In genomic region chr7:24750695-24751094, GRCm38 (mm10) we compare ENCODE assay signal across 30 mouse cellular contexts. TPM values are rescaled to one million over a fixed set of nuclear protein-coding genes. Genes with fewer than 3 reads are reported as not detected.
A peak's percentile ranks its signal among the peaks of the same experiment; 100 is the strongest.
DNase-seq lines count a peak whose midpoint lies in the region; ATAC-seq lines count a peak whose summit lies in the region.
"Had no signal": no experiment of that assay in that cellular context is flagged by ENCODE, and none has a peak within 500 bp of the region (broad histone marks: within the 10 kb centered on the region; RNA-seq: fewer than 3 reads in every experiment).

No protein-coding gene starts in this region.

- no peak overlapping the region for H3K27ac ChIP-seq in heart, embryonic 15.5 days
- H3K27ac ChIP-seq in heart, embryonic 10.5 days = no peak overlapping the region
- 0 out of 2 replicates have a peak overlapping the region, but pooled peaks have one; percentile 1 for H3K27ac ChIP-seq in kidney, embryonic 14.5 days (ENCODE audit: low read depth, low read length)
- H3K27ac ChIP-seq in midbrain, embryonic 14.5 days (replicated peaks; ENCODE audit: low read depth, low read length) = no peak overlapping the region
- H3K27ac ChIP-seq in midbrain, embryonic 16.5 days (ENCODE audit: low read length) = no peak overlapping the region
- H3K27ac ChIP-seq: kidney, postnatal 0 days; liver, embryonic 12.5 days; midbrain, embryonic 15.5 days; stomach, embryonic 15.5 days had no signal

- H3K4me3 ChIP-seq in heart, embryonic 15.5 days = no peak overlapping the region
- H3K4me3 ChIP-seq in heart, embryonic 10.5 days = no peak overlapping the region
- no peak overlapping the region for H3K4me3 ChIP-seq in kidney, embryonic 14.5 days (ENCODE audit: low read length)
- H3K4me3 ChIP-seq in midbrain, embryonic 14.5 days (replicated peaks; ENCODE audit: low read depth, low read length) = no peak overlapping the region
- no peak overlapping the region for H3K4me3 ChIP-seq in midbrain, embryonic 16.5 days (ENCODE audit: low read depth, low read length)
- H3K4me3 ChIP-seq: liver, embryonic 12.5 days; megakaryocyte, embryonic 14.5 days; midbrain, embryonic 15.5 days; stomach, embryonic 15.5 days had no signal

- H3K4me1 ChIP-seq in heart, embryonic 15.5 days (replicated peaks) = no peaks in the 10 kb centered on the region
- H3K4me1 ChIP-seq in heart, embryonic 10.5 days = 0 out of 2 replicates have a peak, but pooled peaks cover 5% of the 10 kb centered on the region
- 0 out of 2 replicates have a peak, but pooled peaks cover 3% of the 10 kb centered on the region for H3K4me1 ChIP-seq in kidney, embryonic 14.5 days (ENCODE audit: control insufficient read depth, insufficient read depth, low read length)
- H3K4me1 ChIP-seq in midbrain, embryonic 14.5 days (ENCODE audit: control insufficient read depth, insufficient read depth, low read length) = 0 out of 2 replicates have a peak, but pooled peaks cover 3% of the 10 kb centered on the region
- no peaks in the 10 kb centered on the region for H3K4me1 ChIP-seq in midbrain, embryonic 16.5 days (ENCODE audit: control insufficient read depth, insufficient read depth, low read length)
- H3K4me1 ChIP-seq: liver, embryonic 12.5 days; megakaryocyte, embryonic 14.5 days; stomach, embryonic 15.5 days had no signal

- no peaks in the 10 kb centered on the region for H3K36me3 ChIP-seq in heart, embryonic 15.5 days
- H3K36me3 ChIP-seq in heart, embryonic 10.5 days = no peaks in the 10 kb centered on the region
- H3K36me3 ChIP-seq in kidney, embryonic 14.5 days (ENCODE audit: control insufficient read depth, insufficient read depth, low read length) = no peaks in the 10 kb centered on the region
- H3K36me3 ChIP-seq in midbrain, embryonic 14.5 days (ENCODE audit: control insufficient read depth, insufficient read depth, low read length) = no peaks in the 10 kb centered on the region
- H3K36me3 ChIP-seq in midbrain, embryonic 16.5 days (ENCODE audit: control insufficient read depth, insufficient read depth, low read length) = no peaks in the 10 kb centered on the region
- H3K36me3 ChIP-seq: liver, embryonic 12.5 days; midbrain, embryonic 15.5 days; stomach, embryonic 15.5 days had no signal

- no peak overlapping the region for H3K4me2 ChIP-seq in heart, embryonic 15.5 days
- no peak overlapping the region for H3K4me2 ChIP-seq in kidney, embryonic 14.5 days (replicated peaks; ENCODE audit: low read depth, low read length)
- H3K4me2 ChIP-seq in midbrain, embryonic 14.5 days (ENCODE audit: low read length) = no peak overlapping the region
- no peak overlapping the region for H3K4me2 ChIP-seq in midbrain, embryonic 16.5 days (ENCODE audit: low read length)
- H3K4me2 ChIP-seq: liver, embryonic 12.5 days; midbrain, embryonic 15.5 days; stomach, embryonic 15.5 days had no signal

- 25% methylated on average over 4 of the region's 4 CpGs for WGBS in heart, embryonic 15.5 days
- 47% methylated on average over 4 of the region's 4 CpGs for WGBS in heart, embryonic 10.5 days
- 50% methylated on average over 4 of the region's 4 CpGs for WGBS in kidney, embryonic 14.5 days
- WGBS in midbrain, embryonic 14.5 days = 39% methylated on average over 4 of the region's 4 CpGs
- WGBS in midbrain, embryonic 16.5 days = 41% methylated on average over 4 of the region's 4 CpGs

- no peak overlapping the region for H3K9ac ChIP-seq in heart, embryonic 15.5 days
- no peak overlapping the region for H3K9ac ChIP-seq in kidney, embryonic 14.5 days (ENCODE audit: low read depth, low read length)
- H3K9ac ChIP-seq in midbrain, embryonic 14.5 days (replicated peaks; ENCODE audit: low read length) = no peak overlapping the region
- no peak overlapping the region for H3K9ac ChIP-seq in midbrain, embryonic 16.5 days (ENCODE audit: low read depth, low read length)
- H3K9ac ChIP-seq: liver, embryonic 12.5 days; liver, postnatal 0 days; midbrain, embryonic 15.5 days; stomach, embryonic 15.5 days had no signal

- peak; percentile 23 to 35 for DNase-seq in cerebellum, postnatal 10 days
- no peak for DNase-seq in cerebellum, postnatal 36 days
- DNase-seq in heart, embryonic 10.5 days (ENCODE audit: low spot score) = no peak
- no peak for DNase-seq in kidney, adult 11 months
- DNase-seq in midbrain, embryonic 14.5 days = peak; percentile 13
- DNase-seq: adrenal gland, adult 8-10 months; cerebellum, adult 9-10 months; gastrocnemius, postnatal 10 days; heart, postnatal 4 days; layer of hippocampus, postnatal 36 days; left cerebral cortex, postnatal 4 days; liver, postnatal 0 days; lung, postnatal 4 days; right cerebral cortex, postnatal 25 days had no signal

- H3K9me3 ChIP-seq in heart, embryonic 15.5 days (replicated peaks) = no peaks in the 10 kb centered on the region
- no peaks in the 10 kb centered on the region for H3K9me3 ChIP-seq in heart, embryonic 10.5 days
- no peaks in the 10 kb centered on the region for H3K9me3 ChIP-seq in kidney, embryonic 14.5 days (ENCODE audit: control insufficient read depth, low read length)
- no peaks in the 10 kb centered on the region for H3K9me3 ChIP-seq in midbrain, embryonic 14.5 days (ENCODE audit: control insufficient read depth, low read length)
- no peaks in the 10 kb centered on the region for H3K9me3 ChIP-seq in midbrain, embryonic 16.5 days (replicated peaks; ENCODE audit: control insufficient read depth, low read length, poor library complexity, severe bottlenecking)
- H3K9me3 ChIP-seq: liver, embryonic 12.5 days; megakaryocyte, embryonic 14.5 days; midbrain, embryonic 15.5 days; stomach, embryonic 15.5 days had no signal

- ATAC-seq in heart, embryonic 15.5 days (replicated peaks; ENCODE audit: insufficient number of reproducible peaks, insufficient read depth, low FRiP score, low read depth) = 0 out of 2 replicates have a peak, but pooled peaks have one; percentile 36
- no peak for ATAC-seq in kidney, embryonic 14.5 days (ENCODE audit: low FRiP score, low TSS enrichment)
- ATAC-seq in midbrain, embryonic 14.5 days (ENCODE audit: low FRiP score, low TSS enrichment) = no peak
- ATAC-seq in midbrain, embryonic 16.5 days = no peak
- ATAC-seq: liver, embryonic 12.5 days; liver, postnatal 0 days; midbrain, embryonic 15.5 days had no signal

- H3K27me3 ChIP-seq in heart, embryonic 15.5 days = peaks cover 7% of the 10 kb centered on the region; the same call in 1 of the 2 replicates
- H3K27me3 ChIP-seq in heart, embryonic 10.5 days (ENCODE audit: insufficient read depth, poor library complexity, severe bottlenecking) = no peaks in the 10 kb centered on the region
- no peaks in the 10 kb centered on the region for H3K27me3 ChIP-seq in kidney, embryonic 14.5 days (ENCODE audit: control insufficient read depth, insufficient read depth, low read length)
- no peaks in the 10 kb centered on the region for H3K27me3 ChIP-seq in midbrain, embryonic 14.5 days (ENCODE audit: control insufficient read depth, insufficient read depth, low read length)
- H3K27me3 ChIP-seq in midbrain, embryonic 16.5 days (ENCODE audit: control insufficient read depth, insufficient read depth, low read depth, low read length) = no peaks in the 10 kb centered on the region
- H3K27me3 ChIP-seq: liver, embryonic 12.5 days; midbrain, embryonic 15.5 days; stomach, embryonic 15.5 days had no signal

RNA-seq across cellular contexts. Expression of gene Cd177, which starts 9.4 kb away (rescaled TPM):
- 0.13 and 0.27 TPM in 2 replicates for polyA plus RNA-seq in heart, embryonic 15.5 days (2015; fragmentation: Nextera tagmentation; extraction: Ambion mirVana)
- polyA plus RNA-seq in heart, embryonic 10.5 days (2016; fragmentation: Nextera tagmentation; extraction: Ambion mirVana) = not detected in 2 replicates
- polyA plus RNA-seq in kidney, embryonic 14.5 days (2014; fragmentation: Nextera tagmentation; extraction: Ambion mirVana) = 0.24 and 0.36 TPM in 2 replicates
- polyA plus RNA-seq in midbrain, embryonic 14.5 days (2014; fragmentation: Nextera tagmentation; extraction: Ambion mirVana) = 0.24 and 1.2 TPM in 2 replicates
- 0.46 and 0.62 TPM in 2 replicates for polyA plus RNA-seq in midbrain, embryonic 16.5 days (2015; fragmentation: Nextera tagmentation; extraction: Ambion mirVana)
- polyA plus RNA-seq: C2C12; neural tube, embryonic 11.5 days had no signal

RNA-seq across cellular contexts. Expression of gene Gm4763, which starts 24.0 kb away (rescaled TPM):
- polyA plus RNA-seq in heart, embryonic 15.5 days (2015; fragmentation: Nextera tagmentation; extraction: Ambion mirVana) = not detected in 2 replicates
- polyA plus RNA-seq in heart, embryonic 10.5 days (2016; fragmentation: Nextera tagmentation; extraction: Ambion mirVana) = not detected in 2 replicates
- not detected in 2 replicates for polyA plus RNA-seq in kidney, embryonic 14.5 days (2014; fragmentation: Nextera tagmentation; extraction: Ambion mirVana)
- not detected in 2 replicates for polyA plus RNA-seq in midbrain, embryonic 14.5 days (2014; fragmentation: Nextera tagmentation; extraction: Ambion mirVana)
- polyA plus RNA-seq in midbrain, embryonic 16.5 days (2015; fragmentation: Nextera tagmentation; extraction: Ambion mirVana) = not detected in 2 replicates
- polyA plus RNA-seq: C2C12; gonadal fat pad, adult 2 months; heart, embryonic 16.5 days; intestine, embryonic 14.5 days; kidney, postnatal 0 days; large intestine, adult 2 months; limb, embryonic 14.5 days; liver, embryonic 12.5 days; liver, postnatal 0 days; lung, embryonic 16.5 days; midbrain, embryonic 15.5 days; neural tube, embryonic 11.5 days; stomach, embryonic 15.5 days had no signal

RNA-seq across cellular contexts. Expression of gene Ceacam10, which starts 26.3 kb away (rescaled TPM):
- polyA plus RNA-seq in heart, embryonic 15.5 days (2015; fragmentation: Nextera tagmentation; extraction: Ambion mirVana) = 0.20 TPM in 1 of 2 replicates, not detected in the other
- not detected in 2 replicates for polyA plus RNA-seq in heart, embryonic 10.5 days (2016; fragmentation: Nextera tagmentation; extraction: Ambion mirVana)
- polyA plus RNA-seq in kidney, embryonic 14.5 days (2014; fragmentation: Nextera tagmentation; extraction: Ambion mirVana) = 0.39 and 0.41 TPM in 2 replicates
- polyA plus RNA-seq in midbrain, embryonic 14.5 days (2014; fragmentation: Nextera tagmentation; extraction: Ambion mirVana) = not detected in 2 replicates
- polyA plus RNA-seq in midbrain, embryonic 16.5 days (2015; fragmentation: Nextera tagmentation; extraction: Ambion mirVana) = 0.24 and 0.25 TPM in 2 replicates
- polyA plus RNA-seq: intestine, embryonic 14.5 days; limb, embryonic 14.5 days; lung, embryonic 16.5 days; midbrain, embryonic 15.5 days; neural tube, embryonic 11.5 days had no signal

RNA-seq across cellular contexts. Expression of gene BC049730, which starts 41.7 kb away (rescaled TPM):
- polyA plus RNA-seq in heart, embryonic 15.5 days (2015; fragmentation: Nextera tagmentation; extraction: Ambion mirVana) = not detected in 2 replicates
- polyA plus RNA-seq in heart, embryonic 10.5 days (2016; fragmentation: Nextera tagmentation; extraction: Ambion mirVana) = not detected in 2 replicates
- polyA plus RNA-seq in kidney, embryonic 14.5 days (2014; fragmentation: Nextera tagmentation; extraction: Ambion mirVana) = not detected in 2 replicates
- not detected in 2 replicates for polyA plus RNA-seq in midbrain, embryonic 14.5 days (2014; fragmentation: Nextera tagmentation; extraction: Ambion mirVana)
- polyA plus RNA-seq in midbrain, embryonic 16.5 days (2015; fragmentation: Nextera tagmentation; extraction: Ambion mirVana) = not detected in 2 replicates
- polyA plus RNA-seq: C2C12; heart, embryonic 16.5 days; intestine, embryonic 14.5 days; kidney, postnatal 0 days; large intestine, adult 2 months; limb, embryonic 14.5 days; liver, embryonic 12.5 days; liver, postnatal 0 days; lung, embryonic 16.5 days; midbrain, embryonic 15.5 days; neural tube, embryonic 11.5 days; stomach, embryonic 15.5 days had no signal

Comparison
In these comparisons a context has a peak if more than half of its experiments do, and no peak if none do; other contexts are left out.
1. DNase-seq: peak in cerebellum, postnatal 10 days (2 of 2) and midbrain, embryonic 14.5 days (single experiment); none in cerebellum, postnatal 36 days (0 of 2), heart, embryonic 10.5 days (single experiment) and kidney, adult 11 months (single experiment).